Mouse (Mus musculus) left cerebral cortex, adult 2 months (tissue): ENCODE measurements around the gene Cemip2. TPM values are rescaled to one million over a fixed set of nuclear protein-coding genes. Genes with fewer than 3 reads are reported as not detected.

Experiments
- DNase-seq, 2 experiments: peaks; one replicate each; pipeline ENCODE4 v3.0.0; 2021 to 2022; ENCODE audit warnings: low spot score in 2 of 2, mixed read lengths in 1 of 2; ENCODE audit errors: extremely low spot score in 1 of 2
- H3K27ac ChIP-seq: fragments of 200-600 bp; 2 replicates; pipeline ENCODE4 v1.8.1; 2022
- H3K4me3 ChIP-seq: fragments of 200-600 bp; 2 replicates; pipeline ENCODE4 v1.8.1; 2022
- CTCF ChIP-seq: fragments of 200-600 bp; IDR thresholded peaks from 2 replicates; pipeline ENCODE4 v1.8.1; 2022; ENCODE audit warnings: antibody characterized with exemption, mild to moderate bottlenecking, moderate library complexity
- intact Hi-C: fragments of 180-260 bp; cut with DNase I; formaldehyde crosslinking; loops from one replicate; pipeline ENCODE4 v1.15.1; 2025
- long read RNA-seq, 2 experiments: library from polyadenylated mRNA; stranded (forward); transcript quantifications; one replicate each; pipeline ENCODE4 v2.0.0; 2021; ENCODE audit warnings: borderline mapping rate in 2 of 2
- total RNA-seq, 2 experiments: library from RNA; stranded (reverse); gene quantifications; 2 replicates each; pipeline ENCODE4 v1.2.3; 2021

Gene Cemip2
- total RNA-seq: 10 to 100 TPM; 15.0 to 15.6 TPM
- long read RNA-seq, experiment 1, full-length matches to known transcripts: 5 of 7 reads
- long read RNA-seq, experiment 1, partial matches to known transcripts: 1 of 7 reads
- long read RNA-seq, experiment 1, other reads (novel, unspliced or antisense): 1 of 7 reads
- long read RNA-seq, experiment 2, full-length matches to known transcripts: 1 of 4 reads
- long read RNA-seq, experiment 2, partial matches to known transcripts: 2 of 4 reads
- long read RNA-seq, experiment 2, other reads (novel, unspliced or antisense): 1 of 4 reads

- intact Hi-C loops: loop anchor here (5.0 to 10.0 kb wide), 2 partner anchors 356 to 524 kb away; partner anchors contain the start of gene Trpm3
- TF ChIP-seq CTCF: peak; percentile 56
- Histone ChIP-seq H3K4me3 (peak within 1 kb of the TSS; percentile 83), H3K27ac (peak within 1 kb of the TSS; percentile 98)
- peak; percentile 93 to 95 for DNase-seq
These were observed at the start of gene Cemip2 for GRCm38 (mm10) chr19:21778147-21778917. Cemip2 (plus strand) TSS chr19:21778342.

GRCm38 (mm10) chr19:21728342-21728741 is 49.8 kb upstream of the Cemip2 start:
- intact Hi-C loops: no loop called here
- TF ChIP-seq CTCF: no peak
- H3K4me3 ChIP-seq: no peak overlapping the region
- no peak for DNase-seq
- H3K27ac ChIP-seq: no peak overlapping the region

- no peak overlapping the region for H3K27ac ChIP-seq
- H3K4me3 ChIP-seq: no peak overlapping the region
- no peak for DNase-seq
- intact Hi-C loops: no loop called here
- no peak for TF ChIP-seq CTCF
These were observed 46.3 kb upstream of the Cemip2 start for GRCm38 (mm10) chr19:21731887-21732286.

- Histone ChIP-seq H3K27ac (no peak overlapping the region), H3K4me3 (no peak overlapping the region)
- no peak for TF ChIP-seq CTCF
- intact Hi-C loops: no loop called here
- DNase-seq: no peak
These were observed 45.0 kb upstream of the Cemip2 start for GRCm38 (mm10) chr19:21733176-21733575.

- no peak overlapping the region for H3K4me3 ChIP-seq
- peak; percentile 41 to 53 for DNase-seq
- TF ChIP-seq CTCF: peak; percentile 74
- no peak overlapping the region for H3K27ac ChIP-seq
- intact Hi-C loops: no loop called here
These were observed 44.0 kb upstream of the Cemip2 start for GRCm38 (mm10) chr19:21734112-21734511.

GRCm38 (mm10) chr19:21737446-21737845 is 40.7 kb upstream of the Cemip2 start:
- no peak for TF ChIP-seq CTCF
- no peak for DNase-seq
- intact Hi-C loops: loop anchor here (5.0 kb wide), 1 partner anchor 565 kb away; no protein-coding TSS in a partner anchor
- Histone ChIP-seq H3K27ac (no peak overlapping the region), H3K4me3 (no peak overlapping the region)

- peak; percentile 24 to 54 for DNase-seq
These were observed 40.1 kb upstream of the Cemip2 start for GRCm38 (mm10) chr19:21737881-21738590.

GRCm38 (mm10) chr19:21738591-21739280 is 39.4 kb upstream of the Cemip2 start:
- Histone ChIP-seq H3K4me3 (peak overlapping the region; percentile 9; the same call in 1 of the 2 replicates), H3K27ac (peak overlapping the region; percentile 59)
- peak in 1 of 2 experiments; percentile 24 for DNase-seq
- no peak for TF ChIP-seq CTCF
- intact Hi-C loops: loop anchor here (2.0 to 5.0 kb wide), 2 partner anchors 86 to 564 kb away; partner anchors contain the start of genes 1110059E24Rik and Abhd17b

More at GRCm38 (mm10) chr19:21737881-21738590, 40.1 kb upstream of the Cemip2 start:
- H3K4me3 ChIP-seq: peak overlapping the region; percentile 9
- TF ChIP-seq CTCF: no peak
- intact Hi-C loops: loop anchor here (2.0 to 5.0 kb wide), 2 partner anchors 85 to 564 kb away; partner anchors contain the start of genes 1110059E24Rik and Abhd17b
- peak overlapping the region; percentile 59 for H3K27ac ChIP-seq

- Histone ChIP-seq H3K4me3 (no peak overlapping the region), H3K27ac (no peak overlapping the region)
- no peak for TF ChIP-seq CTCF
- intact Hi-C loops: loop anchor here (10.0 kb wide), 1 partner anchor 707 kb away; no protein-coding TSS in a partner anchor
- DNase-seq: peak; percentile 39 to 48
These were observed 36.0 kb upstream of the Cemip2 start for GRCm38 (mm10) chr19:21742138-21742537.

GRCm38 (mm10) chr19:21745586-21745985 is 32.6 kb upstream of the Cemip2 start:
- Histone ChIP-seq H3K4me3 (no peak overlapping the region), H3K27ac (no peak overlapping the region)
- intact Hi-C loops: loop anchor here (5.0 to 10.0 kb wide), 2 partner anchors 711 to 948 kb away; no protein-coding TSS in a partner anchor
- TF ChIP-seq CTCF: no peak
- DNase-seq: no peak

- peak; percentile 70 to 71 for DNase-seq
- intact Hi-C loops: loop anchor here (1.0 to 10.0 kb wide), 4 partner anchors 176 to 950 kb away; no protein-coding TSS in a partner anchor
- TF ChIP-seq CTCF: peak; percentile 98
- no peak overlapping the region for H3K27ac ChIP-seq
- H3K4me3 ChIP-seq: no peak overlapping the region
These were observed 30.8 kb upstream of the Cemip2 start for GRCm38 (mm10) chr19:21747356-21747755.
